ENCODE assay signal across 17 mouse cellular contexts in the genomic region with DNA sequence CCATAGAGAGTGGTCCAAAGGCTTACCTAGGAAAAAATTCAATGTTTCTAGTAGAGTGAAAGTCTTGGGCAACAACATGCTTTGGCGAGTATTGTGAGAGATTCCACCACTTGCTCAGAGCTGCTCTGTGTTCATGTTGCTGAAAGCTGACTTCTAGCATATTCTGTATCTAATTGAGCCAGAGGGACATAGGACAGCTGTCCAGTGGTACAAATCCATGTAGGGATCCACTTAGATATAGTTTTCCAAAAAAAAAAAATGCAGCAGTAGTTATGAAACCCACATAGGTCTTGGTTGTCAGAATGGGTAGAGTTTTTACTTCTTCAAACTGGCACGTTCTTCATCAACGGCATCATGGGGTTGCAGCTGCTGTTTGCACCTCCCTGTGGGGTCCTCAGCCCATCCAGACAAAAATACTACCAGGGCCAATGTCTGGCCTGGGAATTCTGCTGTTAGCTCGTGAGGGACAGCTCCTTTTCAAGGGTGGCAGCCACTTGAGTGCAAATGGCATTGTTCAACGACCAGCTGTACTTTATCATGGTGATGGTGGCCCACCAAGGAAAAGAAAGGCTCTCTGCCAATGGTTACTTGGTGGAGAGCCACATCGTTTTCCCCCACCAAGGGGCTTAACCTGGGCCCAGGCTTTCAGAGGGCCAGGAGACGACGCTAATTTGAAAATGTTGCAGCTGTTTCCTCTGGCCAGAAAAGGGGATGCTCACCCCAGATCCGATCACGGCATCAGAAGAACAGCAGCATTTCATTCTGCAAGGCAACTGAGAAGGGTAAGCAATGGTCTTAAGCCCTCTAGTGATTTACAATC.
A peak's percentile ranks its signal among the peaks of the same experiment; 100 is the strongest.
DNase-seq lines count a peak whose midpoint lies in the region; ATAC-seq and TF ChIP-seq lines count a peak whose summit lies in the region.
"Had no signal": no experiment of that assay in that cellular context is flagged by ENCODE, and none has a peak within 500 bp of the region (broad histone marks: within the 10 kb centered on the region; RNA-seq: fewer than 3 reads in every experiment).

No protein-coding gene starts in this region.

- no peak for TF ChIP-seq CTCF in heart, adult 2 months (IDR thresholded peaks at IDR 0.05)
- TF ChIP-seq CTCF in brain, embryonic 14.5 days (IDR thresholded peaks at IDR 0.05; ENCODE audit: borderline replicate concordance, extremely low read depth, insufficient read depth, insufficient read length) = no peak

- H3K4me1 ChIP-seq in heart, adult 2 months (ENCODE audit: control insufficient read depth, insufficient read depth, low read length) = no peaks in the 10 kb centered on the region
- 0 out of 2 replicates have a peak, but pooled peaks cover 5% of the 10 kb centered on the region for H3K4me1 ChIP-seq in heart, embryonic 10.5 days
- no peaks in the 10 kb centered on the region for H3K4me1 ChIP-seq in limb, embryonic 14.5 days (ENCODE audit: control insufficient read depth, insufficient read depth, low read length)
- H3K4me1 ChIP-seq in limb, embryonic 10.5 days = no peaks in the 10 kb centered on the region
- H3K4me1 ChIP-seq: forebrain, embryonic 12.5 days; hindbrain, embryonic 12.5 days; liver, embryonic 12.5 days had no signal

- TF ChIP-seq POLR2A in heart, adult 2 months (IDR thresholded peaks at IDR 0.05; ENCODE audit: insufficient read depth, low read depth, low read length) = no peak
- TF ChIP-seq POLR2A in limb, embryonic 14.5 days (IDR thresholded peaks at IDR 0.05; ENCODE audit: borderline replicate concordance, extremely low read depth, insufficient read depth, insufficient read length) = no peak
- no peak for TF ChIP-seq POLR2A in brain, embryonic 14.5 days (IDR thresholded peaks at IDR 0.05; ENCODE audit: borderline replicate concordance, extremely low read depth, insufficient read depth, insufficient read length, poor library complexity, severe bottlenecking)

- no peaks in the 10 kb centered on the region for H3K79me2 ChIP-seq in heart, adult 2 months (replicated peaks; ENCODE audit: control insufficient read depth, insufficient read depth, low read length)

- H3K9me3 ChIP-seq in heart, embryonic 10.5 days = no peaks in the 10 kb centered on the region
- no peaks in the 10 kb centered on the region for H3K9me3 ChIP-seq in limb, embryonic 14.5 days (ENCODE audit: control insufficient read depth, low read length)
- no peaks in the 10 kb centered on the region for H3K9me3 ChIP-seq in limb, embryonic 10.5 days (replicated peaks)
- H3K9me3 ChIP-seq: forebrain, embryonic 12.5 days; hindbrain, embryonic 12.5 days; liver, embryonic 12.5 days had no signal

- H3K27me3 ChIP-seq in heart, adult 2 months (ENCODE audit: control insufficient read depth, insufficient read depth, low read length) = no peaks in the 10 kb centered on the region
- H3K27me3 ChIP-seq in heart, embryonic 10.5 days (ENCODE audit: insufficient read depth, poor library complexity, severe bottlenecking) = no peaks in the 10 kb centered on the region
- no peaks in the 10 kb centered on the region for H3K27me3 ChIP-seq in limb, embryonic 14.5 days (ENCODE audit: control insufficient read depth, insufficient read depth, low read length)
- H3K27me3 ChIP-seq in limb, embryonic 10.5 days (ENCODE audit: low read depth, poor library complexity, severe bottlenecking) = no peaks in the 10 kb centered on the region
- H3K27me3 ChIP-seq: forebrain, embryonic 12.5 days; hindbrain, embryonic 12.5 days; liver, embryonic 12.5 days had no signal

- peak; percentile 11 to 24 for DNase-seq in heart, adult 2 months
- DNase-seq in heart, embryonic 10.5 days (ENCODE audit: low spot score) = no peak
- DNase-seq in limb, embryonic 14.5 days (ENCODE audit: low spot score) = peak; percentile 8
- no peak for DNase-seq in limb, embryonic 10.5 days (ENCODE audit: low spot score)
- peak; percentile 63 for DNase-seq in brain, embryonic 14.5 days (ENCODE audit: low read depth)
- peak; percentile 19 to 42 for DNase-seq in heart, postnatal 14 days
- no peak for DNase-seq in left cerebral cortex, postnatal 36 days (ENCODE audit: low spot score in 2 of 2)
- DNase-seq: adrenal gland, postnatal 36 days; cerebellum, adult 2 months; gastrocnemius, postnatal 25 days; kidney, adult 18-20 months; retina, postnatal 1 day; thymus, postnatal 14 days had no signal

- TF ChIP-seq EP300 in heart, adult 2 months (IDR thresholded peaks at IDR 0.05; ENCODE audit: insufficient read depth, low read depth, low read length) = no peak

- WGBS in heart, adult 2 months = 61% methylated on average over 10 of the region's 10 CpGs
- WGBS in heart, embryonic 10.5 days = 64% methylated on average over 10 of the region's 10 CpGs
- 69% methylated on average over 10 of the region's 10 CpGs for WGBS in limb, embryonic 14.5 days
- 80% methylated on average over 10 of the region's 10 CpGs for WGBS in limb, embryonic 10.5 days

- no peak overlapping the region for H3K4me3 ChIP-seq in heart, adult 2 months
- no peak overlapping the region for H3K4me3 ChIP-seq in heart, embryonic 10.5 days
- H3K4me3 ChIP-seq in limb, embryonic 14.5 days (replicated peaks; ENCODE audit: low read length) = no peak overlapping the region
- H3K4me3 ChIP-seq in limb, embryonic 10.5 days = no peak overlapping the region
- H3K4me3 ChIP-seq: forebrain, embryonic 12.5 days; hindbrain, embryonic 12.5 days; liver, embryonic 12.5 days had no signal

- H3K4me2 ChIP-seq in limb, embryonic 14.5 days (replicated peaks; ENCODE audit: low read depth, low read length, severe bottlenecking) = no peak overlapping the region
- H3K4me2 ChIP-seq: forebrain, embryonic 12.5 days; hindbrain, embryonic 12.5 days; liver, embryonic 12.5 days; midbrain, embryonic 11.5 days had no signal

- H3K36me3 ChIP-seq in heart, adult 2 months (ENCODE audit: control insufficient read depth, insufficient read depth, low read length) = no peaks in the 10 kb centered on the region
- no peaks in the 10 kb centered on the region for H3K36me3 ChIP-seq in heart, embryonic 10.5 days
- H3K36me3 ChIP-seq in limb, embryonic 14.5 days (ENCODE audit: control insufficient read depth, insufficient read depth, low read length) = no peaks in the 10 kb centered on the region
- H3K36me3 ChIP-seq in limb, embryonic 10.5 days = no peaks in the 10 kb centered on the region
- H3K36me3 ChIP-seq: forebrain, embryonic 12.5 days; hindbrain, embryonic 12.5 days; liver, embryonic 12.5 days had no signal

- ATAC-seq in limb, embryonic 14.5 days (ENCODE audit: low FRiP score, low read depth) = no peak
- ATAC-seq: liver, embryonic 12.5 days had no signal

- no peak overlapping the region for H3K27ac ChIP-seq in heart, adult 2 months
- no peak overlapping the region for H3K27ac ChIP-seq in heart, embryonic 10.5 days
- no peak overlapping the region for H3K27ac ChIP-seq in limb, embryonic 14.5 days (replicated peaks; ENCODE audit: low read depth, low read length)
- H3K27ac ChIP-seq in limb, embryonic 10.5 days = no peak overlapping the region
- H3K27ac ChIP-seq: forebrain, embryonic 12.5 days; hindbrain, embryonic 12.5 days; liver, embryonic 12.5 days had no signal

- intact Hi-C loops in heart, adult 2 months (cut with DNase I) = no loop called here
- intact Hi-C loops in heart, postnatal 14 days (cut with DNase I) = loop anchor here (10.0 kb wide), 1 partner anchor 407 kb away; no protein-coding TSS in a partner anchor
- intact Hi-C loops in left cerebral cortex, postnatal 36 days (cut with DNase I) = no loop called here

- H3K9ac ChIP-seq in heart, adult 2 months (ENCODE audit: low read depth, low read length) = no peak overlapping the region
- no peak overlapping the region for H3K9ac ChIP-seq in limb, embryonic 14.5 days (ENCODE audit: low read depth, low read length, severe bottlenecking)
- H3K9ac ChIP-seq: forebrain, embryonic 12.5 days; hindbrain, embryonic 12.5 days; liver, embryonic 12.5 days had no signal

Comparison
In these comparisons a context has a peak if more than half of its experiments do, and no peak if none do; other contexts are left out.
1. DNase-seq: peak in heart, adult 2 months (2 of 2), limb, embryonic 14.5 days (single experiment), brain, embryonic 14.5 days (single experiment) and heart, postnatal 14 days (2 of 2); none in heart, embryonic 10.5 days (single experiment), limb, embryonic 10.5 days (single experiment) and left cerebral cortex, postnatal 36 days (0 of 2).